Mouse (Mus musculus) left cerebral cortex, adult 2 months (tissue): ENCODE results near the gene Rbsn. TPM values are rescaled to one million over a fixed set of nuclear protein-coding genes. Genes with fewer than 3 reads are reported as not detected.

ENCODE experiments used
- DNase-seq, 2 experiments: peaks; one replicate each; pipeline ENCODE4 v3.0.0; 2021 to 2022; ENCODE audit warnings: low spot score in 2 of 2, mixed read lengths in 1 of 2; ENCODE audit errors: extremely low spot score in 1 of 2
- H3K27ac ChIP-seq: fragments of 200-600 bp; 2 replicates; pipeline ENCODE4 v1.8.1; 2022
- H3K4me3 ChIP-seq: fragments of 200-600 bp; 2 replicates; pipeline ENCODE4 v1.8.1; 2022
- CTCF ChIP-seq: fragments of 200-600 bp; IDR thresholded peaks from 2 replicates; pipeline ENCODE4 v1.8.1; 2022; ENCODE audit warnings: antibody characterized with exemption, mild to moderate bottlenecking, moderate library complexity
- intact Hi-C: fragments of 180-260 bp; cut with DNase I; formaldehyde crosslinking; loops from one replicate; pipeline ENCODE4 v1.15.1; 2025
- total RNA-seq, 2 experiments: library from RNA; stranded (reverse); gene quantifications; 2 replicates each; pipeline ENCODE4 v1.2.3; 2021

Gene Rbsn
- total RNA-seq, 2 experiments from 2014 or later: 43.8 to 47.1 TPM

GRCm38 (mm10) chr6:92153774-92154173, 61.0 kb downstream of the Rbsn start:
- Histone ChIP-seq H3K27ac (no peak overlapping the region), H3K4me3 (no peak overlapping the region)
- DNase-seq: no peak
- TF ChIP-seq CTCF: no peak
- intact Hi-C loops: no loop called here

GRCm38 (mm10) chr6:92145881-92146280, 68.8 kb downstream of the Rbsn start:
- Histone ChIP-seq H3K4me3 (no peak overlapping the region), H3K27ac (no peak overlapping the region)
- no peak for TF ChIP-seq CTCF
- intact Hi-C loops: no loop called here
- DNase-seq: no peak

Other genes starting within 250 kb of the Rbsn start
- gene Fgd5, start 236.0 kb downstream of the Rbsn start, total RNA-seq: 1 to 10 TPM; 4.6 TPM
- gene Nr2c2, start 123.5 kb downstream of the Rbsn start, total RNA-seq: 100 to 1,000 TPM in 1 of 2 experiments, 10 to 100 TPM in 1; 98.6 to 107 TPM
- 10 to 100 TPM; 51.5 to 58.5 TPM for gene Mrps25, start 30.9 kb downstream of the Rbsn start, total RNA-seq
- gene Trh, start 29.7 kb upstream of the Rbsn start, total RNA-seq: 1 to 10 TPM; 8.0 to 8.5 TPM